Mouse (Mus musculus): ENCODE measurements at regions not wholly inside any gene's neighbourhood (a gene's known extent, or its start where the extent isn't known, plus 50 kb on each side); places are given as distances from the start of the nearest gene placed in this dataset.

DNA sequence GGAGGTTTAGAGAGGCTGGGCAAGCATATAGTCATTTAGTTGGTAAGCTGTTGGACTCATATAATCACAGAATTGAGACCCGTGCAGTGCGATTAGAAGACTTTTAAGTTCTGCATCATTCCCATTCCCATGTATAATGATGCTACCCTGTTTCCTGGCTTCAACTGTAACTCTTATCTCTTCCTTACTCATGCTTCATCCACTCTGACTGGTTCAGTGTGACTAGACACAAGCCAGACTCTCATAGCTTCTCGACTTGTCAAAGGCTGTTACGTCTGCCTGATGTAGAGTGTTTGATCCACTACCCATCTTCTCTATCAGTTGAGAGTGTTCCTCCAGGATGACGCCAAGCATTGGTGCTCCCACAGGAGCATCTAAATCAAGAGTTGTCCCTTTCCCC is 131.6 kb downstream of the Dact1 start:
- no peak for TF ChIP-seq CTCF (IDR thresholded peaks at IDR 0.05; ENCODE audit: low read depth)
- no peak for TF ChIP-seq EP300 (IDR thresholded peaks at IDR 0.05; ENCODE audit: low read depth)

All from liver, embryonic 14.5 days (tissue).